Mouse (Mus musculus): Measurements from ENCODE around the gene Ltbp3. TPM values are rescaled to one million over a fixed set of nuclear protein-coding genes. Genes with fewer than 3 reads are reported as not detected.

The Ltbp3 gene
- polyA plus RNA-seq, 1 experiment from 2014 or later = 14.0 TPM

GRCm38 (mm10) chr19:5745756-5746710 is 5.3 kb downstream of the Ltbp3 start:
- H3K36me3 ChIP-seq (ENCODE audit: control insufficient read depth, insufficient read depth, low read length) = no peaks in the 10 kb centered on the region
- H3K9me3 ChIP-seq (ENCODE audit: control insufficient read depth, low read length) = no peaks in the 10 kb centered on the region
- H3K27me3 ChIP-seq (replicated peaks; ENCODE audit: control insufficient read depth, insufficient read depth, low read length) = peaks cover 13% of the 10 kb centered on the region; the same call in 1 of the 2 replicates
- no peak overlapping the region for H3K27ac ChIP-seq (ENCODE audit: low read length)
- WGBS = 10% methylated on average over 36 of the region's 36 CpGs
- H3K4me2 ChIP-seq (ENCODE audit: low read depth, low read length) = peak overlapping the region; percentile 45
- H3K4me3 ChIP-seq (ENCODE audit: low read length) = peak overlapping the region; percentile 27
- peak overlapping the region; percentile 56 for H3K9ac ChIP-seq (ENCODE audit: low read depth, low read length)
- peaks cover 30% of the 10 kb centered on the region for H3K4me1 ChIP-seq (ENCODE audit: control insufficient read depth, insufficient read depth, low read length)
- no peak for ATAC-seq

GRCm38 (mm10) chr19:5746907-5747363 is 6.2 kb downstream of the Ltbp3 start:
- H3K4me1 ChIP-seq (ENCODE audit: control insufficient read depth, insufficient read depth, low read length) = peaks cover 29% of the 10 kb centered on the region

GRCm38 (mm10) chr19:5749476-5749875 is 8.8 kb downstream of the Ltbp3 start:
- no peaks in the 10 kb centered on the region for H3K36me3 ChIP-seq (ENCODE audit: control insufficient read depth, insufficient read depth, low read length)
- H3K27ac ChIP-seq (ENCODE audit: low read length) = no peak overlapping the region
- no peak for ATAC-seq
- no peaks in the 10 kb centered on the region for H3K9me3 ChIP-seq (ENCODE audit: control insufficient read depth, low read length)
- 82% methylated on average over 6 of the region's 6 CpGs for WGBS
- peaks cover 16% of the 10 kb centered on the region for H3K4me1 ChIP-seq (ENCODE audit: control insufficient read depth, insufficient read depth, low read length)
- peaks cover 15% of the 10 kb centered on the region; the same call in 1 of the 2 replicates for H3K27me3 ChIP-seq (replicated peaks; ENCODE audit: control insufficient read depth, insufficient read depth, low read length)
- no peak overlapping the region for H3K4me2 ChIP-seq (ENCODE audit: low read depth, low read length)
- no peak overlapping the region for H3K4me3 ChIP-seq (ENCODE audit: low read length)
- no peak overlapping the region for H3K9ac ChIP-seq (ENCODE audit: low read depth, low read length)

More at GRCm38 (mm10) chr19:5746907-5747363, 6.2 kb downstream of the Ltbp3 start:
- 37% methylated on average over 12 of the region's 12 CpGs for WGBS
- peaks cover 15% of the 10 kb centered on the region; the same call in 1 of the 2 replicates for H3K27me3 ChIP-seq (replicated peaks; ENCODE audit: control insufficient read depth, insufficient read depth, low read length)
- no peak overlapping the region for H3K4me3 ChIP-seq (ENCODE audit: low read length)
- no peak for ATAC-seq
- H3K4me2 ChIP-seq (ENCODE audit: low read depth, low read length) = no peak overlapping the region
- no peaks in the 10 kb centered on the region for H3K36me3 ChIP-seq (ENCODE audit: control insufficient read depth, insufficient read depth, low read length)
- no peak overlapping the region for H3K27ac ChIP-seq (ENCODE audit: low read length)
- H3K9ac ChIP-seq (ENCODE audit: low read depth, low read length) = no peak overlapping the region
- H3K9me3 ChIP-seq (ENCODE audit: control insufficient read depth, low read length) = no peaks in the 10 kb centered on the region

- Histone ChIP-seq H3K27me3 (replicated peaks; ENCODE audit: control insufficient read depth, insufficient read depth, low read length) (peaks cover 19% of the 10 kb centered on the region; the same call in 1 of the 2 replicates), H3K9ac (ENCODE audit: low read depth, low read length) (no peak overlapping the region), H3K4me3 (ENCODE audit: low read length) (no peak overlapping the region), H3K36me3 (ENCODE audit: control insufficient read depth, insufficient read depth, low read length) (no peaks in the 10 kb centered on the region), H3K4me2 (ENCODE audit: low read depth, low read length) (no peak overlapping the region), H3K9me3 (ENCODE audit: control insufficient read depth, low read length) (no peaks in the 10 kb centered on the region), H3K4me1 (ENCODE audit: control insufficient read depth, insufficient read depth, low read length) (peaks cover 6% of the 10 kb centered on the region), H3K27ac (ENCODE audit: low read length) (no peak overlapping the region)
- no peak for ATAC-seq
- WGBS = 30% methylated on average over 22 of the region's 22 CpGs
Observed at GRCm38 (mm10) chr19:5750951-5751350, 10.2 kb downstream of the Ltbp3 start.

GRCm38 (mm10) chr19:5751742-5752141 is 11.0 kb downstream of the Ltbp3 start:
- Histone ChIP-seq H3K27me3 (replicated peaks; ENCODE audit: control insufficient read depth, insufficient read depth, low read length) (peaks cover 19% of the 10 kb centered on the region; the same call in 1 of the 2 replicates), H3K4me2 (ENCODE audit: low read depth, low read length) (no peak overlapping the region), H3K9me3 (ENCODE audit: control insufficient read depth, low read length) (no peaks in the 10 kb centered on the region), H3K36me3 (ENCODE audit: control insufficient read depth, insufficient read depth, low read length) (no peaks in the 10 kb centered on the region), H3K4me3 (ENCODE audit: low read length) (no peak overlapping the region), H3K4me1 (ENCODE audit: control insufficient read depth, insufficient read depth, low read length) (peaks cover 6% of the 10 kb centered on the region), H3K9ac (ENCODE audit: low read depth, low read length) (no peak overlapping the region), H3K27ac (ENCODE audit: low read length) (no peak overlapping the region)
- ATAC-seq = 0 out of 2 replicates have a peak, but pooled peaks have one; percentile 41
- WGBS = 17% methylated on average over 20 of the region's 20 CpGs

- H3K4me1 ChIP-seq (ENCODE audit: control insufficient read depth, insufficient read depth, low read length) = peaks cover 5% of the 10 kb centered on the region
- WGBS = 28% methylated on average over 29 of the region's 29 CpGs
- H3K4me3 ChIP-seq (ENCODE audit: low read length) = 0 out of 2 replicates have a peak overlapping the region, but pooled peaks have one; percentile 11
- H3K27ac ChIP-seq (ENCODE audit: low read length) = no peak overlapping the region
- H3K4me2 ChIP-seq (ENCODE audit: low read depth, low read length) = peak overlapping the region; percentile 27
- H3K36me3 ChIP-seq (ENCODE audit: control insufficient read depth, insufficient read depth, low read length) = peaks cover 18% of the 10 kb centered on the region; the same call in 1 of the 2 replicates
- ATAC-seq = peak; percentile 26; the same call in 1 of the 2 replicates
- peak overlapping the region; percentile 55 for H3K9ac ChIP-seq (ENCODE audit: low read depth, low read length)
- H3K27me3 ChIP-seq (replicated peaks; ENCODE audit: control insufficient read depth, insufficient read depth, low read length) = 0 out of 2 replicates have a peak, but pooled peaks cover 10% of the 10 kb centered on the region
- H3K9me3 ChIP-seq (ENCODE audit: control insufficient read depth, low read length) = no peaks in the 10 kb centered on the region
Observed at GRCm38 (mm10) chr19:5756321-5756985, 15.7 kb downstream of the Ltbp3 start.

- Histone ChIP-seq H3K4me1 (ENCODE audit: control insufficient read depth, insufficient read depth, low read length) (no peaks in the 10 kb centered on the region; the same call in 1 of the 2 replicates), H3K4me3 (ENCODE audit: low read length) (0 out of 2 replicates have a peak overlapping the region, but pooled peaks have one; percentile 11), H3K27ac (ENCODE audit: low read length) (no peak overlapping the region), H3K9me3 (ENCODE audit: control insufficient read depth, low read length) (no peaks in the 10 kb centered on the region), H3K9ac (ENCODE audit: low read depth, low read length) (peak overlapping the region; percentile 55), H3K4me2 (ENCODE audit: low read depth, low read length) (peak overlapping the region; percentile 27), H3K36me3 (ENCODE audit: control insufficient read depth, insufficient read depth, low read length) (peaks cover 19% of the 10 kb centered on the region; the same call in 1 of the 2 replicates), H3K27me3 (replicated peaks; ENCODE audit: control insufficient read depth, insufficient read depth, low read length) (0 out of 2 replicates have a peak, but pooled peaks cover 9% of the 10 kb centered on the region)
- ATAC-seq = 0 out of 2 replicates have a peak, but pooled peaks have one; percentile 5
- WGBS = 30% methylated on average over 36 of the region's 36 CpGs
Observed at GRCm38 (mm10) chr19:5756991-5757636, 16.4 kb downstream of the Ltbp3 start.

GRCm38 (mm10) chr19:5758878-5759403 is 18.2 kb downstream of the Ltbp3 start:
- Histone ChIP-seq H3K36me3 (ENCODE audit: control insufficient read depth, insufficient read depth, low read length) (peaks cover 28% of the 10 kb centered on the region), H3K9me3 (ENCODE audit: control insufficient read depth, low read length) (no peaks in the 10 kb centered on the region), H3K4me2 (ENCODE audit: low read depth, low read length) (no peak overlapping the region), H3K9ac (ENCODE audit: low read depth, low read length) (no peak overlapping the region), H3K4me3 (ENCODE audit: low read length) (no peak overlapping the region), H3K27me3 (replicated peaks; ENCODE audit: control insufficient read depth, insufficient read depth, low read length) (0 out of 2 replicates have a peak, but pooled peaks cover 9% of the 10 kb centered on the region), H3K27ac (ENCODE audit: low read length) (no peak overlapping the region), H3K4me1 (ENCODE audit: control insufficient read depth, insufficient read depth, low read length) (no peaks in the 10 kb centered on the region; the same call in 1 of the 2 replicates)
- ATAC-seq = no peak
- 89% methylated on average over 14 of the region's 14 CpGs for WGBS

All from intestine, embryonic 16.5 days (tissue).